Mouse (Mus musculus) heart, postnatal 0 days (tissue): ENCODE data around the gene Metrn. TPM values are rescaled to one million over a fixed set of nuclear protein-coding genes. Genes with fewer than 3 reads are reported as not detected.

Experiments
- ATAC-seq: fragments of 200-750 bp; cut with Nextera tagmentation; 2 replicates; pipeline ENCODE4 v1.8.0; 2017; ENCODE audit warnings: low read depth, moderate number of reproducible peaks, moderate library complexity; ENCODE audit not compliant: insufficient read depth
- DNase-seq: peaks from one replicate; pipeline ENCODE4 v3.0.0-alpha.2; 2016; ENCODE audit warnings: low spot score
- H3K27ac ChIP-seq: fragments of 300-500 bp; sonication (generic); 2 replicates; pipeline ENCODE4 v1.5.1; 2014; ENCODE audit warnings: low read depth, mild to moderate bottlenecking
- H3K27me3 ChIP-seq: fragments of 300-500 bp; sonication (generic); 2 replicates; pipeline ENCODE4 v1.6.1; 2014; ENCODE audit warnings: low read length, mixed read lengths; ENCODE audit not compliant: control insufficient read depth, insufficient read depth
- H3K36me3 ChIP-seq: fragments of 300-500 bp; sonication (generic); replicated peaks from 2 replicates; pipeline ENCODE4 v1.6.1; 2014; ENCODE audit warnings: low read length, mixed read lengths; ENCODE audit not compliant: control insufficient read depth, insufficient read depth
- H3K4me1 ChIP-seq: fragments of 300-500 bp; sonication (generic); 2 replicates; pipeline ENCODE4 v1.6.1; 2014; ENCODE audit warnings: antibody characterized with exemption; ENCODE audit not compliant: control insufficient read depth, insufficient read depth
- H3K4me2 ChIP-seq: fragments of 300-500 bp; sonication (generic); 2 replicates; pipeline ENCODE4 v1.6.1; 2014; ENCODE audit warnings: low read depth, mild to moderate bottlenecking, low read length, moderate library complexity
- H3K4me3 ChIP-seq: fragments of 300-500 bp; sonication (generic); 2 replicates; pipeline ENCODE4 v1.5.1; 2014; ENCODE audit warnings: low read depth, low read length
- H3K9ac ChIP-seq: fragments of 300-500 bp; sonication (generic); replicated peaks from 2 replicates; pipeline ENCODE4 v1.6.1; 2014; ENCODE audit warnings: low read depth, low read length, mixed read lengths
- H3K9me3 ChIP-seq: fragments of 300-500 bp; sonication (generic); replicated peaks from 2 replicates; pipeline ENCODE4 v1.6.1; 2016; ENCODE audit warnings: low read length; ENCODE audit not compliant: control insufficient read depth
- CTCF ChIP-seq: IDR thresholded peaks from 2 replicates; pipeline ENCODE4 v1.5.1; 2016; ENCODE audit warnings: antibody characterized with exemption, control low read depth, low read depth
- EP300 ChIP-seq: IDR thresholded peaks from 2 replicates; pipeline ENCODE4 v1.6.1; 2016; ENCODE audit warnings: antibody characterized with exemption, low read depth
- WGBS: fragments of 180-500 bp; shearing (Covaris S2); extraction: QIAGEN DNeasy Blood & Tissue Kit; methylation state at CpG from one replicate; pipeline ENCODE4 v1.1.7; 2014; 5-methylcytosine and 5-hydroxymethylcytosine counted together
- polyA plus RNA-seq: library from polyadenylated mRNA; unstranded; fragments of >200 nt; fragmentation: Nextera tagmentation; extraction: Ambion mirVana; gene quantifications from 2 replicates; pipeline ENCODE4 v1.2.1, GENCODE M21; 2015
- total RNA-seq: library from RNA; depleted of rRNA; stranded (reverse); fragments of >200 nt; gene quantifications from 2 replicates; pipeline ENCODE4 v1.2.3, GENCODE M21; 2014; ENCODE audit warnings: low replicate concordance

Metrn gene
- total and polyA plus RNA-seq, 2 experiments from 2014 or later: 18.2 to 75.3 TPM

GRCm38 (mm10) chr17:25830200-25830753, 33.3 kb upstream of the Metrn start:
- H3K9me3 ChIP-seq: no peaks in the 10 kb centered on the region
- no peak overlapping the region for H3K27ac ChIP-seq
- no peak overlapping the region for H3K4me3 ChIP-seq
- no peak for TF ChIP-seq CTCF
- ATAC-seq: no peak
- H3K9ac ChIP-seq: no peak overlapping the region
- peaks cover 39% of the 10 kb centered on the region for H3K4me1 ChIP-seq
- peaks cover 33% of the 10 kb centered on the region for H3K36me3 ChIP-seq
- H3K27me3 ChIP-seq: no peaks in the 10 kb centered on the region
- WGBS: 74% methylated on average over 4 of the region's 4 CpGs
- DNase-seq: no peak
- H3K4me2 ChIP-seq: no peak overlapping the region

- Histone ChIP-seq H3K4me1 (peaks cover 33% of the 10 kb centered on the region), H3K9me3 (no peaks in the 10 kb centered on the region), H3K4me3 (peak overlapping the region; percentile 65), H3K27ac (peak overlapping the region; percentile 87), H3K4me2 (peak overlapping the region; percentile 92), H3K27me3 (no peaks in the 10 kb centered on the region), H3K9ac (peak overlapping the region; percentile 77), H3K36me3 (peaks cover 33% of the 10 kb centered on the region)
- TF ChIP-seq CTCF (no peak), EP300 (no peak)
- ATAC-seq (no peak), DNase-seq (no peak)
- WGBS: 30% methylated on average over 8 of the region's 8 CpGs
Measured at GRCm38 (mm10) chr17:25829558-25830017, 32.7 kb upstream of the Metrn start.

- peak within 1 kb of the TSS; percentile 92 for H3K4me2 ChIP-seq
- no peak for TF ChIP-seq EP300
- peak; percentile 30 for TF ChIP-seq CTCF
- peak within 1 kb of the TSS; percentile 65 for H3K4me3 ChIP-seq
- H3K36me3 ChIP-seq: peaks cover 33% of the 10 kb centered on the region
- no peak for ATAC-seq
- 2% methylated on average over 32 of the region's 32 CpGs for WGBS
- peak within 1 kb of the TSS; percentile 87 for H3K27ac ChIP-seq
- DNase-seq: peak; percentile 85
- H3K9ac ChIP-seq: peak within 1 kb of the TSS; percentile 77
- peaks cover 35% of the 10 kb centered on the region for H3K4me1 ChIP-seq
- H3K9me3 ChIP-seq: no peaks in the 10 kb centered on the region
- no peaks in the 10 kb centered on the region for H3K27me3 ChIP-seq
Measured at GRCm38 (mm10) chr17:25828712-25829557, 32.0 kb upstream of the Metrn start, which contains the start of gene Jmjd8. Jmjd8 (plus strand) TSS chr17:25828867.

- Histone ChIP-seq H3K27me3 (no peaks in the 10 kb centered on the region), H3K4me2 (peak overlapping the region; percentile 92), H3K4me1 (peaks cover 37% of the 10 kb centered on the region), H3K27ac (peak overlapping the region; percentile 87; the same call in 1 of the 2 replicates), H3K36me3 (peaks cover 33% of the 10 kb centered on the region), H3K9me3 (no peaks in the 10 kb centered on the region), H3K4me3 (peak overlapping the region; percentile 65), H3K9ac (no peak overlapping the region)
- ATAC-seq (no peak), DNase-seq (no peak)
- TF ChIP-seq EP300 (no peak), CTCF (no peak)
- WGBS: 85% methylated on average over 8 of the region's 8 CpGs
Measured at GRCm38 (mm10) chr17:25828223-25828594, 31.3 kb upstream of the Metrn start.

- DNase-seq (no peak), ATAC-seq (no peak)
- Histone ChIP-seq H3K9ac (no peak overlapping the region), H3K4me1 (peaks cover 37% of the 10 kb centered on the region), H3K36me3 (peaks cover 33% of the 10 kb centered on the region), H3K4me2 (no peak overlapping the region), H3K27me3 (no peaks in the 10 kb centered on the region; the same call in 1 of the 2 replicates), H3K4me3 (no peak overlapping the region), H3K9me3 (no peaks in the 10 kb centered on the region), H3K27ac (no peak overlapping the region)
- no peak for TF ChIP-seq EP300
- no peak for TF ChIP-seq CTCF
- WGBS: 90% methylated on average over 22 of the region's 22 CpGs
Measured at GRCm38 (mm10) chr17:25827546-25828222, 30.7 kb upstream of the Metrn start.
